Mouse (Mus musculus) hindbrain, embryonic 16.5 days (tissue): ENCODE measurements around the gene B3gntl1. TPM values are rescaled to one million over a fixed set of nuclear protein-coding genes. Genes with fewer than 3 reads are reported as not detected.

ENCODE experiments used
- ATAC-seq: fragments of 200-750 bp; cut with Nextera tagmentation; 2 replicates; pipeline ENCODE4 v1.8.0; 2017; ENCODE audit warnings: moderate TSS enrichment, moderate library complexity
- H3K27ac ChIP-seq: fragments of 300-500 bp; sonication (generic); 2 replicates; pipeline ENCODE4 v1.5.1; 2014; ENCODE audit warnings: low read depth, mild to moderate bottlenecking, control low read depth, low read length, moderate library complexity
- H3K27me3 ChIP-seq: fragments of 300-500 bp; sonication (generic); replicated peaks from 2 replicates; pipeline ENCODE4 v1.6.1; 2014; ENCODE audit warnings: low read length; ENCODE audit not compliant: control insufficient read depth, insufficient read depth
- H3K36me3 ChIP-seq: fragments of 300-500 bp; sonication (generic); 2 replicates; pipeline ENCODE4 v1.6.1; 2014; ENCODE audit warnings: mild to moderate bottlenecking, low read length, moderate library complexity, mixed read lengths; ENCODE audit not compliant: control insufficient read depth, insufficient read depth
- H3K4me1 ChIP-seq: fragments of 300-500 bp; sonication (generic); 2 replicates; pipeline ENCODE4 v1.6.1; 2014; ENCODE audit warnings: low read depth, low read length; ENCODE audit not compliant: control insufficient read depth, insufficient read depth
- H3K4me2 ChIP-seq: fragments of 300-500 bp; sonication (generic); 2 replicates; pipeline ENCODE4 v1.6.1; 2014; ENCODE audit warnings: mild to moderate bottlenecking, low read length, control low read depth, moderate library complexity
- H3K4me3 ChIP-seq: fragments of 300-500 bp; sonication (generic); 2 replicates; pipeline ENCODE4 v1.5.1; 2014; ENCODE audit warnings: mild to moderate bottlenecking, low read length, control low read depth, moderate library complexity
- H3K9ac ChIP-seq: fragments of 300-500 bp; sonication (generic); 2 replicates; pipeline ENCODE4 v1.6.1; 2014; ENCODE audit warnings: low read depth, mild to moderate bottlenecking, control low read depth, low read length, moderate library complexity
- H3K9me3 ChIP-seq: fragments of 300-500 bp; sonication (generic); 2 replicates; pipeline ENCODE4 v1.6.1; 2014; ENCODE audit warnings: mild to moderate bottlenecking, low read length, moderate library complexity; ENCODE audit not compliant: control insufficient read depth
- WGBS: fragments of 180-500 bp; shearing (Covaris S2); extraction: QIAGEN DNeasy Blood & Tissue Kit; methylation state at CpG from one replicate; pipeline ENCODE4 v1.1.7; 2014; 5-methylcytosine and 5-hydroxymethylcytosine counted together
- polyA plus RNA-seq: library from polyadenylated mRNA; unstranded; fragments of >200 nt; fragmentation: Nextera tagmentation; extraction: Ambion mirVana; gene quantifications from 2 replicates; pipeline ENCODE4 v1.2.1, GENCODE M21; 2015

The B3gntl1 gene
- polyA plus RNA-seq, 1 experiment from 2014 or later: 7.8 TPM

DNA sequence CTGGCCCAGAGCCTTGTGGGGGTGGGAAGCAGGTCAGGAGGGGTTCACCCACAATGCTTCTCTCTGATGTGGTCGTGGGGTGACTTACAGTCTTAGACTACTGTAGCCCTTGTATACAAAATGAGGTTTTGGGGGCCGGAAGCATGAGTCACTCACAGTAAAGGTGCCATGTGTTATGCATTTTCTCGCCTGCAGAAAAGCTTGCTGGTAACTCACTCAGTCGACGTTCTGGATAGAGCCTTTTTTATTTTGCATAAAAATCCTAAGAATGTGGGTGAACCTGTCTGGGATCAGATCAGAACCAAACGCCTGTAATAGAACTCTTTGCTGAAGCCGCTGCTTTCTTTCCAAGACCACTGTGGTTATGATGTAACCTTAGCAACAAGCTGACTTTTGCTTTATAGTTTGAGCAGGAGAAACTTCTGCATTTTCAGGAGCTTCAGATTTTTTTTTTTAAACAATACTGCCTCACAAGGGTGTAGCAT lies 33.6 kb upstream of the B3gntl1 start:
- Histone ChIP-seq H3K4me2 (no peak overlapping the region), H3K36me3 (no peaks in the 10 kb centered on the region), H3K27me3 (peaks cover 4% of the 10 kb centered on the region), H3K27ac (no peak overlapping the region), H3K4me1 (peaks cover 14% of the 10 kb centered on the region), H3K4me3 (no peak overlapping the region), H3K9ac (no peak overlapping the region), H3K9me3 (no peaks in the 10 kb centered on the region)
- 34% methylated on average over 7 of the region's 7 CpGs for WGBS
- no peak for ATAC-seq

DNA sequence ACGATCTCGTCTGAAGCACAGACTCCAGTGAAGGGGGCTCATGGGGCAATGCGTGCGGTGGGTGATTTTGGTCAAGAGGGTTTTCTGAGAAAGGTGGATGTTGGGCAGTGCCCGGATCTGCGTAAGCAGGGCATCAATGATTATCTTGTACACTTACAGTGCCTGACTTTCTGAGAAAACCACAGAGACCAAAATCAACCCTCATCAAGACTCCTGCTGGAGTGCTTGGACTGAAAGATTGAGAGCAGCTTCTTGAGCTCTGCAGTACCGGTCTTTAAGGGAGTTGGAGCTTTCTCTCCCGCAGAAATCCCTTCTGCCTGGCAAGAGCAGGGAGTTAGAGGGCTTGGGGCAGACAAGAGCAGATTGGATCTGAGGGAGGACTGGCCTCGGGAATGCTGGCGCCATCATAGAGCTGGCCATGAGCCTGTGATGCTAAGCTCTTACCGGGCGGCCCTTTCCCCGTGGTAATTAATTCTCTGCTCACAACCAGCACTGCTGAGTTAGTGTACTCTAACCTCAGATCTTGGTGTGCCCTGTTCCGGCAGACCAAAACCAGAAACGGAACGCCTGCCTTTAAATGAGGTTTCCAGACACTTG lies 30.8 kb upstream of the B3gntl1 start:
- peak overlapping the region; percentile 48; the same call in 1 of the 2 replicates for H3K27ac ChIP-seq
- H3K9ac ChIP-seq: peak overlapping the region; percentile 79
- no peaks in the 10 kb centered on the region for H3K36me3 ChIP-seq
- peak overlapping the region; percentile 91 for H3K4me3 ChIP-seq
- peak overlapping the region; percentile 98 for H3K4me2 ChIP-seq
- H3K9me3 ChIP-seq: no peaks in the 10 kb centered on the region
- peaks cover 4% of the 10 kb centered on the region for H3K27me3 ChIP-seq
- 12% methylated on average over 16 of the region's 16 CpGs for WGBS
- peaks cover 14% of the 10 kb centered on the region for H3K4me1 ChIP-seq
- no peak for ATAC-seq

DNA sequence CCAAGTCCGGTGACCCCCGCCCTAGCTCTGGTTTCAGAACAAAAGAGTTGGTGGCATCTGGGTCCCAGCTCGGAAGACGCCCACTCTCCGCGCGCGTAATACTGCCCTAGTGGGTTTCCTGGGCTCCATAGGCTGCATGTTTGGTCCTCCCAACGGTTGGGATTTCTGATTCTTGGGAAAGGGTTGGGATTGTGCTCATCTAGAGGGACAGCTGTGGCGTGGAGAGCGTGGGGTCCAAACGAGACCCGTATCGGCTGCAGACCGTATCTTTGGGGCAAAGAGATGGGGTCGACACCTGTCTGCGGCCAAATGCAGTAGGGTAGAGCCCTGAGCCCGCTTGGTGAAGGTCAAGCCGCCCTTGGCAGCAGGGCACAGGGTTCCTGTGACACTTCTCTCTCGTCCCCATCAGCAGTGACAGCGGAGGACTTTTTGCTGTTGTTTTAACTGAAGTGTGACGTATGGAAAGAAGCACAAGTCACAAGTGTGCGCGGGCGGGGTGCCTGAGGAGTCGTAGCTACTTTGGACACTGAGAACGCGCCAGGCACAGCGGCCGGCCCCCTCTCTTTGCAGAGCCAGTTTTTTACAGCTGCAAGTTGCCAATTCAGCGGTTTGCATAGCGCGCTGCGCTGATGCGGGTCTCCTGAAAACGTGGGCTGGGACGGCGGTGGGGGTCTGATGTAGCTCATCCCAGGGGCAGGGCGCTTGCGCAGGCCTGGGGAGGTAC lies 30.1 kb upstream of the B3gntl1 start:
- Histone ChIP-seq H3K27me3 (peaks cover 4% of the 10 kb centered on the region), H3K9me3 (no peaks in the 10 kb centered on the region), H3K4me3 (peak overlapping the region; percentile 91), H3K4me1 (peaks cover 14% of the 10 kb centered on the region), H3K4me2 (peak overlapping the region; percentile 98), H3K27ac (peak overlapping the region; percentile 75), H3K36me3 (no peaks in the 10 kb centered on the region), H3K9ac (peak overlapping the region; percentile 79)
- under 1% methylated on average over 39 of the region's 40 CpGs for WGBS
- peak; percentile 35 for ATAC-seq

DNA sequence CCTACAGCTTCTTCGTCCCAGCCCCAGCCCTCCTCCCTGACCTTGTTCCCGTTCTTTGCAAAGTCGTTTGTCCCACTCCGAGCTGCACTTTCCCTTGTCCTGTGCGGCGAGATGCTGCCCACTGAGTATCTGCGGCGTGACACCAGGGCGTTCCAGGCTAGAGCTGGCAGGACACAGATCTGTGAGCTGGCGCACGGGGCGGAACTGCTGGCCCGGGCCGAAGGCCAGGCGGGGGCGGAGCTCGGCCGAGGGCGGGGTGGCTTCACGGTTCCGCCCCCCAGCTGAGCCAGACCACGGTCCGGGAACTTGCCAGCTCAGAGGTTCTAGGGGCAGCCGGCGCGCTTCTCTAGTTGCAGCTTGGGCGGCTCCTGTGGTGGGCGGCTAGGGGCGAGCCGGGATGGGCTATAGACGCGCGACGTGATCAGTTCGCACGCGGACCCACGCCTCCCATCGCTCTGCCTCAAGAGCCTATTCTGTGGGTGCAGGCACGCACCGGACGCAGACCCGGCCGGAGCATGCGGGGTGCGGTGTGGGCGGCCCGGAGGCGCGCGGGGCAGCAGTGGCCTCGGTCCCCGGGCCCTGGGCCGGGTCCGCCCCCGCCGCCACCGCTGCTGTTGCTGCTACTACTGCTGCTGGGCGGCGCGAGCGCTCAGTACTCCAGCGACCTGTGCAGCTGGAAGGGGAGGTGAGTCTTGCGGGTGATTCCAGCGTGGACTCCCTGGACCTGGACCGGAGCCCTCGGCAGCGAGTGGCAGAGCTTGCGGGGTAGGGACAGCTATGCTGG lies 29.4 kb upstream of the B3gntl1 start:
- H3K9me3 ChIP-seq: no peaks in the 10 kb centered on the region
- ATAC-seq: peak; percentile 94
- peaks cover 14% of the 10 kb centered on the region for H3K4me1 ChIP-seq
- peak overlapping the region; percentile 98 for H3K4me2 ChIP-seq
- peak overlapping the region; percentile 91 for H3K4me3 ChIP-seq
- H3K9ac ChIP-seq: peak overlapping the region; percentile 79
- H3K27ac ChIP-seq: peak overlapping the region; percentile 75
- no peaks in the 10 kb centered on the region for H3K36me3 ChIP-seq
- H3K27me3 ChIP-seq: peaks cover 4% of the 10 kb centered on the region
- WGBS: under 1% methylated on average over 61 of the region's 69 CpGs

DNA sequence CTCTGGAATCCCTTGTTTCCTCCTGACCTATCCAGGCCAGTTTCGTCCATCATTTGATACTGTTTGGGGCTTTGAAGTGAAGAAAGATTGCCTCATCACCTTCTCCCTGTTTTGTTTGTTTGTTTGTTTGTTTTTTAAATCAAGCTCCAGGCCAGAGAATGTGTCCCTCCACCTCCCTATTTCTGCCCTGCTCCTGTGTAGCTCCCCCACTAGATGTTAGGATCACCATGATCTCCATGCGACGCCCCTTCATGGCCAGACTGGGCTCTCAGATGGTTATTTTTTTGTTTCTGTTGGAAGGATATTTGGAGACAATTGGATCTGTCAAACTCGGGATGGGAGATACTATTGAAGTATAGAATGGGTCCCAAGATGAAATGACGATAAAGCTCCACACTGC lies 28.3 kb upstream of the B3gntl1 start, which contains the start of gene Metrnl:
TSS of gene Metrnl (plus strand) at position 301 of the 400 bp plus-strand sequence.
- Histone ChIP-seq H3K4me2 (peak within 1 kb of the TSS; percentile 98), H3K9ac (peak within 1 kb of the TSS; percentile 79), H3K4me3 (peak within 1 kb of the TSS; percentile 91), H3K9me3 (no peaks in the 10 kb centered on the region), H3K36me3 (no peaks in the 10 kb centered on the region), H3K27me3 (peaks cover 4% of the 10 kb centered on the region), H3K27ac (peak within 1 kb of the TSS; percentile 75), H3K4me1 (peaks cover 14% of the 10 kb centered on the region)
- 85% methylated on average over 5 of the region's 5 CpGs for WGBS
- ATAC-seq: no peak

DNA sequence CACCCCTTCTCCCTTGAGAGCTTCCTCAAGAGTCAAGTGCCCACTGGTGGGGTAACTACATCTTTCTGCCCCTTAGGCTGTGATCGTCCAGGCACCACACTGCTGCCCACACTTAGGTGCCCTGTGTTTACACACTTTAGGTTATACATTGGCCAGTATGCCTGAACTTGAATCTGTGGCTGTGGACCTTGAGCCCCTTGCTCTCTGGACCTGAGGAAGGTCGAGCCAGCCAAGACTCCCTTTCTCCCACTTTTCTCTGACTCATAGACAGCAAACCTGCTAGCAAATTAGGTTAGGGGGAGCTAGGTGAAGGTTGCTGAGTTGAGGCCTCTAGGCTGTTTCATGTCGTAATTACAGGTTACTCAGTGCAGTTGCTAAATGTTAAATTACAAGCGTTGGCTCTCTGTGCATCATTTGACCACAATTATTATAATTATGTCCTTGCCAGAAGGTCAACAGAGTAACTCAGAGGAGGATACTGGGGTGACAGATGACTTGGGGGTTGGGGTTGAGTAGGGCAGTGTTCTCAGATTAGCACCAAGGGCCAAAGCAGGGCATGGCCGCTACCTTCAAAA lies 25.5 kb upstream of the B3gntl1 start:
- Histone ChIP-seq H3K4me3 (no peak overlapping the region), H3K9ac (no peak overlapping the region), H3K27ac (no peak overlapping the region), H3K27me3 (no peaks in the 10 kb centered on the region), H3K36me3 (no peaks in the 10 kb centered on the region), H3K4me2 (no peak overlapping the region), H3K9me3 (no peaks in the 10 kb centered on the region), H3K4me1 (peaks cover 4% of the 10 kb centered on the region)
- no peak for ATAC-seq
- WGBS: 86% methylated on average over 5 of the region's 5 CpGs

DNA sequence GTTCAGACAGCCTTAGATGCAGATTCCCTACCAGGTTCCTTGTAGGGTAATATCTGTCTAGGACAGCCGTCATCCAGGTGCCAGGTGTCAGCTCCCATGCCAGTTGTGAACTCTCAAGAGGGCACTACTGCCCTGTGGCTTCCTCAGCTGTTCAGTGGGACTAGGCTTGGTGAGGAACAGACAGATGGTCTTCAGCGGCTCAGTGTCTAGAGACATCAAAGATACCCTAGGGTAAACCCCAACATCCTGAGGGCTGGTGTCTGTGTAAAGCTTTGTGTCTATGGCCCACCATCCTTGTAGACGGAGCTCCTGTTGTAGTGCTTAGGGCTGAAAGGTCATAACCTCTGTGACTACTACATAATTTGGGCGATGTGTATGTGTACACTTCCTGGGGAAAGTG lies 24.3 kb upstream of the B3gntl1 start:
- 91% methylated on average over 4 of the region's 4 CpGs for WGBS
- Histone ChIP-seq H3K27me3 (no peaks in the 10 kb centered on the region), H3K9ac (no peak overlapping the region), H3K4me3 (no peak overlapping the region), H3K9me3 (no peaks in the 10 kb centered on the region), H3K36me3 (no peaks in the 10 kb centered on the region), H3K4me1 (peaks cover 2% of the 10 kb centered on the region; the same call in 1 of the 2 replicates), H3K27ac (no peak overlapping the region), H3K4me2 (no peak overlapping the region)
- ATAC-seq: no peak

DNA sequence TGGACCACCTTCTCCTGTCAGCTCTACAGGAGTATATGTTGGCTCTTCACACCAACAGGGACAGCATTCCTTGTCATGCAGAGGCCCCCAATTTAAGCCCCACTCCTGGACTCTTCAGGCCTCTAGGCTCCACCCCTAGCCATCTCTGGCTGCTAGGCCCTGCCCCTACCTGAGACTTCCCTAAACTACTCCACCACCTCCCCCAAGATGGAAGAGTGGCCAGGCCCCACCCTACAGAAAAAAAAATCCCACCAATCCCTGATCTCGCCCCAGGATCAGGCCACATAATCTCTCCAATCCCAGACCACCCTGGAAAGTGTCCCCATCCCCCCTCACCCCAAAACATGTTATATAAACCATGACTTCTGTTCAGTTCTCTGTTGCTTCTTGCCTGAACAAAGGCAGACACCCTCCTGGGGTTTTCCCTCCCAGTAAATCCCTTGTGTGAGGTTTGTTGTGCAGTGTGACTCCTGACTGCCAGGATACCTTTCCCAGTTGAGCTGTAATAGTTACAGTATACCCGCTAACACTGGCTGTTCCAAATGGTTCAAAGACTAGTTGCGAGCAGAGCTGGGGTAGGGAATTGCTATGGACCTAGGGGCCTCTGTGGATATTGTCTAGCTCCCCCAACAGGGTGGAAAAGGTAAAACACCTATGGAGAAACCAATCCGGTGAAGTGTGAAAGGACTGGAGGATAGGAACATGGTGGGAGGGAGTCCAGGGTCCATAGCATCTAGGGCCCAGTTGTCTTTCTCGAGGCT lies 22.5 kb upstream of the B3gntl1 start:
- H3K27ac ChIP-seq: no peak overlapping the region
- ATAC-seq: no peak
- no peak overlapping the region for H3K4me2 ChIP-seq
- no peaks in the 10 kb centered on the region for H3K4me1 ChIP-seq
- no peaks in the 10 kb centered on the region for H3K9me3 ChIP-seq
- no peaks in the 10 kb centered on the region for H3K27me3 ChIP-seq
- no peak overlapping the region for H3K9ac ChIP-seq
- H3K4me3 ChIP-seq: no peak overlapping the region
- WGBS: 80% methylated on average over 5 of the region's 5 CpGs
- H3K36me3 ChIP-seq: no peaks in the 10 kb centered on the region
